Mouse (Mus musculus): ENCODE measurements around the gene Efna5. TPM values are rescaled to one million over a fixed set of nuclear protein-coding genes. Genes with fewer than 3 reads are reported as not detected.

Gene Efna5
- total RNA-seq, 1 experiment from 2014 or later, result not detected

DNA sequence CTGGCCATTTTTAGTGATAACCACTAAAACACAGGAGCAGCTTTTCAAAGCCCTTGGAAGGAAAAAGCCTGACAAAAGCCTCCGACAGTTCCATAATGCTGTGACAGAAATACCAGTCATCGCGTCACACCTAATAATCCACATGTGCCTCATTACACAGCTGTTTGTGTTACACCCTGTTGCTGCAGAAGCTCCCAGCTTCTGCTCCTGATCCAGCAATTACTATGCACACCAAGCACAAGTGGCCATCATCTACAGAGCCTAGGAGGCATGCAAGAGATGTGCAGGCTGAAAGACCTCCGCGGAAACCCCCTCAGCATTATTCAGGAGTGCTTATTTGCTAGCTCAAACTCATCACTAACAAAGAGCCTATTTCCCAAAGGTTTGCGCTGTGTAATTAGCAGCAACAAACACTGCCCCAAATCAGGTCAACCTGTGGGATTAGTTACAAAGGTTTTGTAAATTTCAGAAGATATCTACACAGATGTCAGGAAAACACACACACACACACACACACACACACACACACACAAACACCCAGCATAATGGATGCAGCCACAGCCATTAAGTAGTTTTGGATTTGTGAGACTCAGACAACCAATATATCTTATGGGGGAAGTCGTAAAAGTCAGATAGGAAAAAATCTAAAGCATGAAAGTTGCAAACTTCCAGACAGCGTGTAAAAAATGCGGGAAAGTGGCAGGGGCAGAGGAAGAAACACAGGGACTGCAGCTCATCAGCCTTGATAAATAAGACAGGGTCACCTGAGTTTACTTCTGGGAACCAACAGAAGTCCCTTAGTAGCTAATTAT lies 180.1 kb downstream of the Efna5 start:
- ATAC-seq (replicated peaks in 1 of 2; ENCODE audit: insufficient read depth in 1 of 2, low FRiP score in 2 of 2, low TSS enrichment in 1 of 2, low read depth in 1 of 2, poor library complexity in 2 of 2, severe bottlenecking in 2 of 2), result no peak

- no peak for ATAC-seq (replicated peaks in 1 of 2; ENCODE audit: insufficient read depth in 1 of 2, low FRiP score in 2 of 2, low TSS enrichment in 1 of 2, low read depth in 1 of 2, poor library complexity in 2 of 2, severe bottlenecking in 2 of 2)
These were observed 186.1 kb downstream of the Efna5 start for GRCm38 (mm10) chr17:62694958-62695437.

- no peak for ATAC-seq (replicated peaks in 1 of 2; ENCODE audit: insufficient read depth in 1 of 2, low FRiP score in 2 of 2, low TSS enrichment in 1 of 2, low read depth in 1 of 2, poor library complexity in 2 of 2, severe bottlenecking in 2 of 2)
These were observed 188.9 kb downstream of the Efna5 start for GRCm38 (mm10) chr17:62692242-62692641.

DNA sequence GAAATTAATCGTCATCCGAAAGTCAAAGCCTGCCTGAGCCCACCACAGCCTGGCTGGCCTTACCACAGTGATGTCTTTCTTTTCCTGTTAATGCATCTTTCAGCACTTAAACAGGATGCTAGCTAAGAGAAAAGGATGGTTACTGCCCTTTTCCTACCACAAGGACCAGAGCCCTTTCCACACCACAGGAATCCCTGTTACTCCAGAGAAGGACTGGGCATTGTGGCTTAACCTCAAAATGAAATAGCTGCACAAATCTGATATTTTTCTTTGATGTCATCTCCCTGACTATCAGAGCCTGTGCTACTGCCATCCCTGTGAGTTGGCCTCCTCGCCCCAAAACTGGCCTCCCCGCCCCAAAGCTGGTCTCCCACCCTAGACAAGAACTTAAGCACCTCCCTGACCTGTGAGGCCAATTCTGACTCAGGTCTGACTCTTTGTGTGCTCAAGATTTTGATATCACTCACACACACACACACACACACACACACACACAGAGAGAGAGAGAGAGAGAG lies 189.9 kb downstream of the Efna5 start:
- ATAC-seq (replicated peaks in 1 of 2; ENCODE audit: insufficient read depth in 1 of 2, low FRiP score in 2 of 2, low TSS enrichment in 1 of 2, low read depth in 1 of 2, poor library complexity in 2 of 2, severe bottlenecking in 2 of 2), result no peak

DNA sequence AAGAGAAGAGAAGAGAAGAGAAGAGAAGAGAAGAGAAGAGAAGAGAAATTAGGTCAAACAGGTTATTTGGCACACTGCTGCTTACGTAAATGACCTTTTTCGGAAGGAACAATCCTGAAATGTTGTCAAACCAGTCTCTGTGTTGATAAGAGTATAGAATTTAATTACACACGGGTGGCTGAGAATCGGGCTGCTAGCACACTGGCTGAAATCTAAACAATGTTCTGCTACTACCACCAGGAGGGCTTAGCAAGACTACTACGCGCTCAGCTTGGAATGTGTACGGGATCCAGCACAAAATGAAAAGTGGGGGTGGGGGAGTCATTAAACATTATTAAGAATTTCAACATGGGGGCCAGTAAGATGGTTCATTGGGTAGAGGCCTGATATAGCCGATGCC lies 190.9 kb downstream of the Efna5 start:
- no peak for ATAC-seq (replicated peaks in 1 of 2; ENCODE audit: insufficient read depth in 1 of 2, low FRiP score in 2 of 2, low TSS enrichment in 1 of 2, low read depth in 1 of 2, poor library complexity in 2 of 2, severe bottlenecking in 2 of 2)

DNA sequence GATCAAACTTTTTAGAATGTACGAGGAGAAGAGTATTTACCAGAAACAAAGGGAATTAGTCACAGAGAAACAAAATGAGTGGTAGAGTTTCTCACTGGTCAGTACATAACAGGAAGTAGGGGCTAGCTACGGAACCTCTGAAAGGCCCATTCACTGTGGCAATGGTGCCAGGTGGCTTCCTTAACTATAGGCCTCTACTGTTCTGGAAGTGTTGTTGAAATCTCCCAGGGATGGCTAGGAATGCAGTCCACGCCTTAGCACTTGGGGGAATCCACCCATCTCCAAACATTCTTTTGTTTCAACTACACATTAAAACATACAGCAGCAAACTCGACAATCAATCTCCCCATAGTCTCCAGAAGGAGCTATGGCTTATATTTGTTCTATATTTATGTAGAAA lies 191.5 kb downstream of the Efna5 start:
- ATAC-seq (replicated peaks in 1 of 2; ENCODE audit: insufficient read depth in 1 of 2, low FRiP score in 2 of 2, low TSS enrichment in 1 of 2, low read depth in 1 of 2, poor library complexity in 2 of 2, severe bottlenecking in 2 of 2), result no peak

DNA sequence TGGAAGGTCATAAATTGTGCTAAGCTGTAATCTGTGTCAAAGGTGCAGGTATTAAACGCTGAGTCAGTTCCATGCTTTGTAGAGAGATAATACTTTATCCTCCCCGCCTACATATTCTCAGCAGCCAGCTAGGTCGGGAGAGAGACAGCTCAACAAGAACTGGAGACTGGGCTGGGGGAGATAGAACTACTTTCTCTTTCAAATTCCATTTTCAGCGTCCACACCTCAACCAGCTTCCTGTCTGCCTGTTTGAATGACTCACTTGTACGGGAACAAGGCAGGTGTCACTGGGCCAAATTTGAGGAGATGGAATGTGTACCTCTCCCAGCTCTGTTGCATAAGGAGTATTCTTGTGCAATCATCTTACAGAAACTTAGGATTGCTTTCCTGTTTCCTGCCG lies 193.7 kb downstream of the Efna5 start:
- ATAC-seq (replicated peaks in 1 of 2; ENCODE audit: insufficient read depth in 1 of 2, low FRiP score in 2 of 2, low TSS enrichment in 1 of 2, low read depth in 1 of 2, poor library complexity in 2 of 2, severe bottlenecking in 2 of 2), result peak; percentile 71 to 81

GRCm38 (mm10) chr17:62685181-62685580 lies 195.9 kb downstream of the Efna5 start:
- no peak for ATAC-seq (replicated peaks in 1 of 2; ENCODE audit: insufficient read depth in 1 of 2, low FRiP score in 2 of 2, low TSS enrichment in 1 of 2, low read depth in 1 of 2, poor library complexity in 2 of 2, severe bottlenecking in 2 of 2)

- ATAC-seq (replicated peaks in 1 of 2; ENCODE audit: insufficient read depth in 1 of 2, low FRiP score in 2 of 2, low TSS enrichment in 1 of 2, low read depth in 1 of 2, poor library complexity in 2 of 2, severe bottlenecking in 2 of 2), result no peak
These were observed 198.0 kb downstream of the Efna5 start for GRCm38 (mm10) chr17:62683142-62683541.

GRCm38 (mm10) chr17:62681726-62682125 lies 199.4 kb downstream of the Efna5 start:
- no peak for ATAC-seq (replicated peaks in 1 of 2; ENCODE audit: insufficient read depth in 1 of 2, low FRiP score in 2 of 2, low TSS enrichment in 1 of 2, low read depth in 1 of 2, poor library complexity in 2 of 2, severe bottlenecking in 2 of 2)

GRCm38 (mm10) chr17:62680737-62681136 lies 200.4 kb downstream of the Efna5 start:
- ATAC-seq (replicated peaks in 1 of 2; ENCODE audit: insufficient read depth in 1 of 2, low FRiP score in 2 of 2, low TSS enrichment in 1 of 2, low read depth in 1 of 2, poor library complexity in 2 of 2, severe bottlenecking in 2 of 2), result no peak

DNA sequence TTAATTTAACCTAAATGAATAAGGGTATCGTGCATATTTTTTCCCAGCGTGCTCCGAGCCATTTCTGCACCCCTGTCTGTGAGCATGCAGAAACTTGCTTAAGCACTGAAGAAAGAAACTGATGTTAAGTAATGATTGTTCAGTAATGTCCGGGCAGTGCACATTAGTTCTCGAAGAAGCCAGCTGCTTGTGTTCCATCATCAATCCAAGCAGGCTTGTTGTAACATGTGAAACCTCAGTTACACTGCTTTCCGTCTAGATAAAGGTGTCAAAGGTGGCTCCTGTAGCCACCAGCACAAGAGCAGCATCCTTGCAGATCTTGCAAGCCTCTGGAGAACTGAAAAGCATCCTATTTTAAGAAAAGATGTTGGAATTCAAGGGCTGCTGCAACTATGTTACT lies 204.3 kb downstream of the Efna5 start:
- no peak for ATAC-seq (replicated peaks in 1 of 2; ENCODE audit: insufficient read depth in 1 of 2, low FRiP score in 2 of 2, low TSS enrichment in 1 of 2, low read depth in 1 of 2, poor library complexity in 2 of 2, severe bottlenecking in 2 of 2)

GRCm38 (mm10) chr17:62676409-62676808 lies 204.7 kb downstream of the Efna5 start:
- ATAC-seq (replicated peaks in 1 of 2; ENCODE audit: insufficient read depth in 1 of 2, low FRiP score in 2 of 2, low TSS enrichment in 1 of 2, low read depth in 1 of 2, poor library complexity in 2 of 2, severe bottlenecking in 2 of 2), result no peak

GRCm38 (mm10) chr17:62675811-62676255 lies 205.3 kb downstream of the Efna5 start:
- no peak for ATAC-seq (replicated peaks in 1 of 2; ENCODE audit: insufficient read depth in 1 of 2, low FRiP score in 2 of 2, low TSS enrichment in 1 of 2, low read depth in 1 of 2, poor library complexity in 2 of 2, severe bottlenecking in 2 of 2)

DNA sequence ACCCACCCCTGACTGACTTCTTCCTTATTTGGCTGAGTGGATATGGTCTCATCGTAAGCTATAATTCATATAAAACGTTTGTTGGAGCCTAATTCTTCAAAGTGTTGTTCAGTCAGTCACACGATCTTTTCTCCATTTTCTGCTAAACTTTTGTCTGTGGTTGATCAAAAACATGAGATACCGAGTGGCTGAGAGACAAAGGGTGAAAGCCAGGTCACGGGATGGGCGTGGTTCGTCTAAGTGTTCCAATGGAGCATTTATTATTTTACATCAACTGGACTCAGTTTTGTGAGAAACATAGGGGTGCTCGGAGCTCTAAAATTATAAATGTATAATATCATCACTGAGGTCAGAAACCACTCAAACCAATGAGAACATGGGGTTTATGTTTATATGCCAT lies 209.0 kb downstream of the Efna5 start:
- no peak for ATAC-seq (replicated peaks in 1 of 2; ENCODE audit: insufficient read depth in 1 of 2, low FRiP score in 2 of 2, low TSS enrichment in 1 of 2, low read depth in 1 of 2, poor library complexity in 2 of 2, severe bottlenecking in 2 of 2)

- no peak for ATAC-seq (replicated peaks in 1 of 2; ENCODE audit: insufficient read depth in 1 of 2, low FRiP score in 2 of 2, low TSS enrichment in 1 of 2, low read depth in 1 of 2, poor library complexity in 2 of 2, severe bottlenecking in 2 of 2)
These were observed 214.4 kb downstream of the Efna5 start for GRCm38 (mm10) chr17:62666761-62667160.

DNA sequence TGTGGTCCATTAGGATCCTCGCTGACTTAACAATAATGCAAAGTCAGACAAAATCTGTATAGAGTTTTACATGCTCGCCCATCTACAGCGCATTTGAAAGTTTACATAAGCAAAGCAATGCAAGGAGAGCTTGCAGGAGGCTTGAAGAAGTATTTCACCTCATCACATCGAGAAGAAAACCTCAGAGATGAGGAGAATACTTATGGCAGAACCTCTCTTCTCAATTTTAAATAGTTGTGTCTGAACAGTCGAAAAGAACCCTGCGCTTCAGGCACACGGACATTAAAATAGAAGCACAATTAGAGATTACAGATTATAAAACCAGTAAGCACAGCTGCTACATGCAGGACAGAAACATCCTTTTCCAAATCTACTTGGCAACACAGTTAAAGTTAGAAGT lies 215.3 kb downstream of the Efna5 start:
- ATAC-seq (replicated peaks in 1 of 2; ENCODE audit: insufficient read depth in 1 of 2, low FRiP score in 2 of 2, low TSS enrichment in 1 of 2, low read depth in 1 of 2, poor library complexity in 2 of 2, severe bottlenecking in 2 of 2), result no peak

DNA sequence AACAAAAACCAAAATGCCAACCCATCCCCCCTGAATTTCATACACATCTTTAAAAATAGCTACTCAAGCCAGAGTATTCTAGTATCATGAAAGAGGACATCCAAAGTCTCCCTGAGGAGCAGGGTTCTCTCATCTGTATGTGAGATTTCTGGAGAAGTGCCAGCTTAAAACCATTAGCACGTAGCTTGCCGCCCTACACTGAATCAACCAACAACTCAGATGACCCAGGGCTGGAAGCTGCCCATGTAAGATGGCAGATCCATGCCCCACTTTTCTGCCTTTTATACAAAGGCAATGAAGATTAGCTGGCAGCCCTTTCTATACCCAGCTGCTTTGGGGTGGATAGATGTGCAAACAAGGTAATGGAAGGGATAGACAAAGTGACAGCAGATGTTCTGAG lies 216.4 kb downstream of the Efna5 start:
- ATAC-seq (replicated peaks in 1 of 2; ENCODE audit: insufficient read depth in 1 of 2, low FRiP score in 2 of 2, low TSS enrichment in 1 of 2, low read depth in 1 of 2, poor library complexity in 2 of 2, severe bottlenecking in 2 of 2), result no peak

DNA sequence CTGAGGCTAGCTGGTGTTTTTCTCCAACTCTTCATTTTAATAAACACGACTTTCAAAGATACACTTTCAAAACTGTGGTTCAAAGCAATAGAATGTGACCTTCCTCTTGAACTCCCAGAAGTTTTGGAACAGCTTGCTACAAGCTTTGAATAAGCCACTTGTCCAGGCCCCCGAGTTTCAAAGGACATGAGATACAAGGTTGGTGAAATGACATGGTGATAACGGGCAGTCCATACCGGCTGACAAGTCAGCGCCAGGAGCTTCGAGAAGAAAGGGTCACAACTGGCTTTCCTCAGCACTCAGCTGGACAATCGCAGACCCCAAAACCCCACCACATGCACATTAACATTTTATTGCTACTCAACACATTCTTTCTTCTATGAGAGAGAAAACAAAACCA lies 219.3 kb downstream of the Efna5 start:
- no peak for ATAC-seq (replicated peaks in 1 of 2; ENCODE audit: insufficient read depth in 1 of 2, low FRiP score in 2 of 2, low TSS enrichment in 1 of 2, low read depth in 1 of 2, poor library complexity in 2 of 2, severe bottlenecking in 2 of 2)
